In the genomic region with DNA sequence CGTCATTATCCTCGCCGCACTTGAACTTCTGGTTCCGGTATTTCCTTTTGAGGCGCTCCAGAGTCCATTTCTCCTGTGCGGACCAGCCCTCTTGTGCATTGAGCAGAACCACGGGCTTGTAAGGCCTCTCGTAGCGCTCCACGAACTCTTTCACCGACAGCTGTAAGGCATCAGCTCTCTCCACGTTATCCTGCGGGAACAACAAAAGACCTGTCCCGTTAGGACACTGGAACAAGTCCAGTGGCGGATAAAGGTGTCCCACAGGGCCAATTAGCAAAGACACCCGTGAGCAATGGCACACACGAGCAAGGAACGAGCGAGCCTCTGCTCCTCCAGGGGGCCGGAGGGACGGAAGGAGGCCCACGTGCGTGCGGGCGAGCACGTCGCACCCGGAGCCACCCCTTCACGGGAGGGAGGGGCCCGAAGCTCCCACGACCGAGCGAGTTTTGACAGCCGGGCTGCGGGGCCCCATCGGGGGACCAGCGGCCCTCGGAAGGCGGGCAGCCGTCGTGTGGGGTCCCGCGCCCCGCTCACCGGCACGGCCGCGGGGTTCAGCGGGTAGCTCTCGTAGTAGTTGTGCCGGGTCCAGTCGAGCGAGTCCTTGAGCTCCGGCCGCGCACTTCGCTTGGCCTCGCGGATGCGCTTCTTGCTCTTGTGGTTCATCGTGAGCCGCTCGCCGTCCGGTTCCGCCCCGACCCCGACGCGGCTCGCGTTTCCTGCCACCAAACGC, we compare ENCODE assay signal across 8 mouse cellular contexts. TPM values are rescaled to one million over a fixed set of nuclear protein-coding genes. Genes with fewer than 3 reads are reported as not detected.
DNase-seq lines count a peak whose midpoint lies in the region; ATAC-seq and TF ChIP-seq lines count a peak whose summit lies in the region.

No protein-coding gene starts in this region.

- peak overlapping the region; percentile 68 for H3K27ac ChIP-seq in ES-E14 (ENCODE audit: insufficient read depth, low read depth, low read length, poor library complexity, severe bottlenecking)
- peak overlapping the region; percentile 97 for H3K27ac ChIP-seq in forebrain, embryonic 14.5 days (ENCODE audit: low read depth, low read length)
- peak overlapping the region; percentile 95 for H3K27ac ChIP-seq in neural tube, embryonic 12.5 days
- H3K27ac ChIP-seq in testis, adult 2 months (ENCODE audit: control insufficient read depth, insufficient read depth, low read depth, low read length), result peak overlapping the region; percentile 96

- peaks cover 2 to 9% of the 10 kb centered on the region in 2 experiments; a peak in 1 of 4 replicates for H3K4me1 ChIP-seq in ES-E14 (ENCODE audit: control insufficient read depth in 2 of 2, insufficient read depth in 2 of 2, low read length in 2 of 2, poor library complexity in 1 of 2)
- peaks cover 23% of the 10 kb centered on the region for H3K4me1 ChIP-seq in forebrain, embryonic 14.5 days (ENCODE audit: control insufficient read depth, insufficient read depth, low read length)
- H3K4me1 ChIP-seq in neural tube, embryonic 12.5 days, result peaks cover 39% of the 10 kb centered on the region
- peaks cover 7% of the 10 kb centered on the region for H3K4me1 ChIP-seq in testis, adult 2 months (ENCODE audit: control insufficient read depth, insufficient read depth, low read length)

- H3K9ac ChIP-seq in ES-E14 (ENCODE audit: insufficient read depth, low read depth, low read length, poor library complexity, severe bottlenecking), result peak overlapping the region; percentile 79
- peak overlapping the region; percentile 93 for H3K9ac ChIP-seq in forebrain, embryonic 14.5 days (ENCODE audit: low read length)
- peak overlapping the region; percentile 90 for H3K9ac ChIP-seq in neural tube, embryonic 12.5 days

- intact Hi-C loops in heart, postnatal 14 days (cut with DNase I), result loop anchor here (2.0 kb wide), 1 partner anchor 14 kb away; a partner anchor contains a TSS

- H3K36me3 ChIP-seq in ES-E14 (ENCODE audit: control insufficient read depth, insufficient read depth, low read length, poor library complexity, severe bottlenecking), result peaks cover 28% of the 10 kb centered on the region
- H3K36me3 ChIP-seq in forebrain, embryonic 14.5 days (ENCODE audit: control insufficient read depth, insufficient read depth, low read length), result peaks cover 47% of the 10 kb centered on the region
- H3K36me3 ChIP-seq in neural tube, embryonic 12.5 days, result peaks cover 35% of the 10 kb centered on the region
- H3K36me3 ChIP-seq in testis, adult 2 months (ENCODE audit: control insufficient read depth, insufficient read depth, low read length), result peaks cover 8% of the 10 kb centered on the region

- WGBS in forebrain, embryonic 14.5 days, result under 1% methylated on average over 71 of the region's 73 CpGs
- WGBS in neural tube, embryonic 12.5 days, result under 1% methylated on average over 73 of the region's 73 CpGs

- in situ Hi-C loops in ES-E14 (cut with MboI; ENCODE audit: low sequenced_read_pairs in 2 of 2, unreplicated experiment in 2 of 2), result no loop called here

- no peaks in the 10 kb centered on the region for H3K9me3 ChIP-seq in ES-E14 (ENCODE audit: control insufficient read depth, insufficient read depth, low read depth, low read length)
- H3K9me3 ChIP-seq in forebrain, embryonic 14.5 days (replicated peaks; ENCODE audit: control insufficient read depth, low read length), result no peaks in the 10 kb centered on the region
- no peaks in the 10 kb centered on the region for H3K9me3 ChIP-seq in neural tube, embryonic 12.5 days

- H3K27me3 ChIP-seq in forebrain, embryonic 14.5 days (replicated peaks; ENCODE audit: control insufficient read depth, insufficient read depth, low read length), result no peaks in the 10 kb centered on the region
- H3K27me3 ChIP-seq in neural tube, embryonic 12.5 days (replicated peaks), result no peaks in the 10 kb centered on the region
- H3K27me3 ChIP-seq in testis, adult 2 months (ENCODE audit: control insufficient read depth, insufficient read depth, low read length), result no peaks in the 10 kb centered on the region

- H3K4me2 ChIP-seq in forebrain, embryonic 14.5 days (ENCODE audit: low read length), result peak overlapping the region; percentile 85
- peak overlapping the region; percentile 91 for H3K4me2 ChIP-seq in neural tube, embryonic 12.5 days (replicated peaks)

- DNase-seq in ES-E14 (ENCODE audit: low read depth, low spot score), result no peak
- DNase-seq in cerebellum, adult 11 months, result peak; percentile 69
- peak; percentile 76 for DNase-seq in forebrain, embryonic 14.5 days (ENCODE audit: low spot score)
- DNase-seq in heart, postnatal 14 days, result peak; percentile 68 to 74
- peak; percentile 66 for DNase-seq in layer of hippocampus, adult 11-12 months (ENCODE audit: low spot score)
- DNase-seq in lung, adult 18-20 months, result peak; percentile 65 to 66

- no peak for TF ChIP-seq CTCF in testis, adult 2 months (IDR thresholded peaks at IDR 0.05; ENCODE audit: control insufficient read depth, insufficient read depth, insufficient replicate concordance, low read depth, low read length)

- peak; percentile 67 for ATAC-seq in forebrain, embryonic 14.5 days
- ATAC-seq in neural tube, embryonic 12.5 days (ENCODE audit: low FRiP score, low read depth), result peak; percentile 83

- no peak; the same call in 1 of the 2 replicates for TF ChIP-seq POLR2A in testis, adult 2 months (IDR thresholded peaks at IDR 0.05; ENCODE audit: control insufficient read depth, low read depth, low read length)

- H3K4me3 ChIP-seq in ES-E14 (ENCODE audit: insufficient read depth in 1 of 2, low read depth in 1 of 2, low read length in 2 of 2, poor library complexity in 1 of 2, severe bottlenecking in 1 of 2), result peak overlapping the region; percentile 72 to 86
- H3K4me3 ChIP-seq in forebrain, embryonic 14.5 days (ENCODE audit: low read depth, low read length), result peak overlapping the region; percentile 73
- peak overlapping the region; percentile 74 for H3K4me3 ChIP-seq in neural tube, embryonic 12.5 days
- peak overlapping the region; percentile 92 for H3K4me3 ChIP-seq in testis, adult 2 months (ENCODE audit: control insufficient read depth, low read depth, low read length)

TF ChIP-seq in ES-E14, 5 proteins besides CTCF, POLR2A, EP300 and RAD21:
- TF ChIP-seq HCFC1 (IDR thresholded peaks at IDR 0.05; ENCODE audit: borderline replicate concordance, insufficient read depth, low read length), result no peak
- TF ChIP-seq ZC3H11A (IDR thresholded peaks at IDR 0.05; ENCODE audit: borderline replicate concordance, low read depth, low read length), result no peak
- TF ChIP-seq CHD2 (IDR thresholded peaks at IDR 0.05; ENCODE audit: low read depth, low read length), result no peak
- TF ChIP-seq ZNF384 (IDR thresholded peaks at IDR 0.05; ENCODE audit: low read depth, low read length), result no peak
- no peak for TF ChIP-seq MAFK (IDR thresholded peaks at IDR 0.05; ENCODE audit: insufficient read depth, low read depth, low read length)

RNA-seq across cellular contexts. Expression of a gene that starts 0.4 kb away (rescaled TPM):
- 34.4 and 36.6 TPM in 2 replicates for total RNA-seq in ES-E14 (2012; rRNA removed)
- 79.2 and 100 TPM in 2 replicates for polyA plus RNA-seq in forebrain, embryonic 14.5 days (2014; fragmentation: Nextera tagmentation; extraction: Ambion mirVana)
- 10 to 100 TPM; 37.3 to 37.8 TPM for total RNA-seq in heart, postnatal 14 days (2021)
- polyA plus RNA-seq in neural tube, embryonic 12.5 days (2016; fragmentation: Nextera tagmentation; extraction: Ambion mirVana), result 63.7 and 64.0 TPM in 2 replicates
- 45.5 and 61.4 TPM in 2 replicates for polyA plus RNA-seq in testis, adult 2 months (2012; rRNA removed)

RNA-seq across cellular contexts. Expression of a gene that starts 0.6 kb away (rescaled TPM):
- total RNA-seq in ES-E14 (2012; rRNA removed), result 78.1 and 80.8 TPM in 2 replicates
- 64.6 and 81.1 TPM in 2 replicates for polyA plus RNA-seq in forebrain, embryonic 14.5 days (2014; fragmentation: Nextera tagmentation; extraction: Ambion mirVana)
- 10 to 100 TPM; 34.4 to 37.3 TPM for total RNA-seq in heart, postnatal 14 days (2021)
- polyA plus RNA-seq in neural tube, embryonic 12.5 days (2016; fragmentation: Nextera tagmentation; extraction: Ambion mirVana), result 92.0 and 94.4 TPM in 2 replicates
- 66.5 and 71.1 TPM in 2 replicates for polyA plus RNA-seq in testis, adult 2 months (2012; rRNA removed)

RNA-seq across cellular contexts. Expression of a gene that starts 9.5 kb away (rescaled TPM):
- total RNA-seq in ES-E14 (2012; rRNA removed), result 21.5 and 26.5 TPM in 2 replicates
- 31.8 and 46.6 TPM in 2 replicates for polyA plus RNA-seq in forebrain, embryonic 14.5 days (2014; fragmentation: Nextera tagmentation; extraction: Ambion mirVana)
- total RNA-seq in heart, postnatal 14 days (2021), result 10 to 100 TPM; 39.8 to 40.4 TPM
- polyA plus RNA-seq in neural tube, embryonic 12.5 days (2016; fragmentation: Nextera tagmentation; extraction: Ambion mirVana), result 48.2 and 49.3 TPM in 2 replicates
- 105 and 109 TPM in 2 replicates for polyA plus RNA-seq in testis, adult 2 months (2012; rRNA removed)

RNA-seq across cellular contexts. Expression of a gene that starts 10.2 kb away (rescaled TPM):
- total RNA-seq in ES-E14 (2012; rRNA removed), result 361 and 367 TPM in 2 replicates
- polyA plus RNA-seq in forebrain, embryonic 14.5 days (2014; fragmentation: Nextera tagmentation; extraction: Ambion mirVana), result 639 and 644 TPM in 2 replicates
- 100 to 1,000 TPM; 125 to 133 TPM for total RNA-seq in heart, postnatal 14 days (2021)
- 791 and 816 TPM in 2 replicates for polyA plus RNA-seq in neural tube, embryonic 12.5 days (2016; fragmentation: Nextera tagmentation; extraction: Ambion mirVana)
- polyA plus RNA-seq in testis, adult 2 months (2012; rRNA removed), result 156 and 182 TPM in 2 replicates

RNA-seq across cellular contexts. Expression of a gene that starts 14.8 kb away (rescaled TPM):
- total RNA-seq in ES-E14 (2012; rRNA removed), result 5.8 and 9.4 TPM in 2 replicates
- 3.6 and 3.8 TPM in 2 replicates for polyA plus RNA-seq in forebrain, embryonic 14.5 days (2014; fragmentation: Nextera tagmentation; extraction: Ambion mirVana)
- total RNA-seq in heart, postnatal 14 days (2021), result 10 to 100 TPM; 27.7 to 32.1 TPM
- 91.2 and 110 TPM in 2 replicates for polyA plus RNA-seq in neural tube, embryonic 12.5 days (2016; fragmentation: Nextera tagmentation; extraction: Ambion mirVana)
- 8.2 and 8.9 TPM in 2 replicates for polyA plus RNA-seq in testis, adult 2 months (2012; rRNA removed)
